Mouse (Mus musculus): ENCODE results near the gene Dag1. TPM values are rescaled to one million over a fixed set of nuclear protein-coding genes. Genes with fewer than 3 reads are reported as not detected.
A peak's percentile ranks its signal among the peaks of the same experiment; 100 is the strongest.
"Not testable (repeated sequence)": the region's sequence is repeated elsewhere in the genome, so short reads cannot be mapped to it uniquely, and the experiment has no call there.

The Dag1 gene
- 1 to 10 TPM; 2.1 to 3.3 TPM for polyA plus RNA-seq (2017; shearing (Covaris generic))

GRCm38 (mm10) chr9:108263690-108264190 lies at the start of gene Dag1:
TSS of gene Dag1 (minus strand) at chr9:108263958.
- ATAC-seq: peak; percentile 96

- ATAC-seq: no peak
Measured at GRCm38 (mm10) chr9:108308141-108308540, 44.4 kb upstream of the Dag1 start.

- ATAC-seq: no peak
Measured at GRCm38 (mm10) chr9:108307021-108307807, 43.5 kb upstream of the Dag1 start.

DNA sequence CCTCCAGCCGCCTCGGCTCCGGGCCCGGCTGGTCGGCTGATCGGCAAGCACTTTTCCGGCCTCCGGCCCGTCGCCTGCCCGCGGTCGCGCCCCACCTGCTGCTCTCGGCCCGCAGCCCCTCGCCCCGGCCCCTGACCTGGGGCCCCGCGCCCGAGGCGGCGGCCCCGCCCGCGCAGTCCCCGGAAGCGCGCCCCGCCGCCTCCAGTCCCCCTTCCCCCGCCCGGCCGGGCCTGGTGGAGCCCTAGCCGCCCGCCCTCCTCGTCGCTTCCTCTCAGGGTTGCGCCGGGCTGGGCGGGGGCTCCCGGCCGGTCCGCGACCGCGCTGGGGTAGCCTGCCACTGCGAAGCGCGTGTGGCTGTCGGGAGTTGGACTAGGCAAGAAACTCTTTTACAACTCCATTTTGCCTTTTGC lies 42.8 kb upstream of the Dag1 start:
- ATAC-seq: peak; percentile 53

DNA sequence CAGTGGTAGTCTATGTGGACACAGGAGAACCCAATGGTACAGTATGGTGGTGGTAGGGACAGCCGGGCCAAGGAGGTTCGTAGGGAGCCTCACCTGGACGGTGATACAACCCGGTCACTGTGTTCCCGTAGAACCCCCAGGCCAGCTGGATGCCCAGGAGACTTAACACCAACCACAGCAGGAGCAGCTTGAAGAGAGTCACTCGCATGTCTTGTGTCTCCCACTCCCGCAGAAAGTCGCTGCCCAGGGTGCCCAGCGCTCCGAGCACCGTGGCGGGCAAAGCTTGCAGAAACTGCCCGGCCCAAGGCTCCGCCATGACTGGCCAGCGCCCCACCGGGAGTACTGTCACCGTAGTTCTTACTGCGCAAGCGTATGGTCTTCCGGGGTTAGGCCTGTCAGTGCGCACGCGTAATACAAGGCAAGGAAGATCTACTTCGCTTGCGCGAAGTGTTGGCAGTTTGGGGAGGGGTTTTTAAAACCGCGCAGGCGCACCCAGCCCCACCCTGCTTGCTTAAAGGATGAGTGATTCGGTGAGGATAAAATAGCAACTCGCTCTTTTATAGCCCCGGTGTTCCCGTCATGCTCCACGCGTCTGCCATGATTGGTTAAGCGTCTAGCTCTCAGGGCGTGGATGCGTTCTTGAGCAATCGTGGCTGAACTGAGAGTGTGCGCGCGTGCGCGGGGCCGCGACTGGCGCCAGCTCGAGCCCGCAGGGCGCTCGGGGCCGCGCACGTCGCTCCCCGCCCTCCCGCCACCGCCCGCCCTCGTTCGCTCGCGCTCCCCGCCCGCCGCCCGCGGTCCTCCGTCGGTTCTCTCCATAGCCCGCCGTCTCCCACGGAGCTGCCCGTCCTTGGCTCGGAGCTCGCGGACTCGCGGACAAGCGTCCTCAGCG lies 42.1 kb upstream of the Dag1 start, which contains the start of the genes Rhoa and Tcta:
TSS of gene Rhoa (plus strand) at position 501 of the 892 bp plus-strand sequence.
TSS of gene Tcta (minus strand) at position 532 of the 892 bp plus-strand sequence.
- peak; percentile 95 for ATAC-seq

DNA sequence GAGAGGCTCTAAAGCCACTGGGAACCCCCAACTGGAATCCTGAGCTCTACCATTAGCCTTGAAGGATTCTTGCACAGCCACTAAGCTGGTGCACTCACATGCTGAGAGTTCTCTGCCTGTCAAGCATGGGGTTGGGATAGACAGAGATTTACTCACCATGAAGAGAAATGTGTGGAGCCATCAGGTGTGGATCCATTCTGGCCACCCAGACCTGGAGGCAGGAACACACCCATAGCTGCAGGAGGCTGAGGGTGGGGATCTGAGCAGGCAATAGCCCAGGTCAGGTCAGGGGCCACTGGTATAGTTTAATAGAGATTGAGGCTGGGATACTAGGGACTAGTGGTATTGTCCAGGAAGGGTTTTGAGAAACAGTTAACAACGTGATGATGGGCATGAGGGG lies 41.4 kb upstream of the Dag1 start:
- ATAC-seq: no peak

GRCm38 (mm10) chr9:108304716-108305115 lies 41.0 kb upstream of the Dag1 start:
- ATAC-seq: no peak

- ATAC-seq: no peak
Measured at GRCm38 (mm10) chr9:108301853-108302252, 38.1 kb upstream of the Dag1 start.

DNA sequence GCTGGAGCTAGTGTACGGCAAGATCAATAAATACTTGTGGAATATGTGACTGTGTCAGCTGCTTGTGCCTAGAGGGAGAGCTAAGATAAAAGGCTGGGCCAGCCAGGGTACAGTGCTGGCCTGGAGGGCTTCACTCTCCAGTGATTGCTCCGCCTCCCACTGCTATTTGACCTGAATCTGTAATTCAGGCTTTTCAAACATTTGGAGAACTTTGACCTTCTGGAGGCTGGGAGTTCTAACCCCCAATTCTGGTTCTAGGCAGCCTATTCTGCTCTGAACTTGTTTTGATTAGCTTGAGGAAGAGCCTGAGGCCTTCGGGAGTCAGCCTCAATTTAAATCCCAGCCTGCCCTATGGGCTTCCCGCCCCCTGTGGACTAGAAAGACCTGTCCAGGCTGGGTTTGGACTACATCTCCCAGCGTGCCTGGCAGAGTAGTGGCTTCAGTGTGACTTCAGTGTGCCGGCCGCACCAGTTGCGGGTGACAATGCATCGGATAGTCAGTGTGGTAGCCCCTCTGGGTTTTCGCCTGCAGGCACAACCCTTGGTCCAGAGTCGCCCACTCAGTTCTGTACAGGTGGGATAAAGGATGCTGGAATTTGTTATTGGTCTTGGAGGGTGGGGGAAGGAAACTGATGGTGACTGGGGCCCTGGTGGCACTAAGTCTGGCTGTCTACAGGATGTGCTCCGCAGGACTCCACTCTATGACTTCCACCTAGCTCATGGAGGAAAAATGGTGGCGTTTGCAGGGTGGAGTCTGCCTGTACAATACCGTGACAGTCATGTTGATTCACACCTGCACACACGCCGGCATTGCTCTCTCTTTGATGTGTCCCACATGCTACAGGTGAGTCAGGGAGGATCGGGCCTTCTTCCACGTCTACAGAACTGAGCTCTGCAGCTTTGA lies 32.9 kb upstream of the Dag1 start, which contains the start of gene Amt:
TSS of gene Amt (plus strand) at position 401 of the 903 bp plus-strand sequence.
- no peak for ATAC-seq

DNA sequence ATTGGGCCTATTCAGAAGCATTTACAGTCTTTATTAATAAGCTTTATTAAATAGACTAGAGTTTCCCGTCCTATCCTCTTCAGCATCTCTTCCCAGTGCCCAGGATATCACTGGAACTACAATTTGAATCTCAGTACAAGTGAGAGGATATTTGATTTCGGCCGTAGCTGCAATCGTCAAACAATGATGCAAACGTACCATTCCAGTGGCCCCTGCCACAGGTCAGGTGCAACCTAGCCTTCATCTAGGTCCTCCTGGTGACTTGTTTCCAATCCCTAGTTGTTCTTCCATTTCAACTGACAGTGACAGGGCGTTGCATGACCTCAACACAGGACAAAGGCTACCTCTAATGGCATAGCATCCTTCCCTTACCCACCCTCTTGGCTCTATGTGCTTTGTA lies 27.0 kb upstream of the Dag1 start:
- no peak for ATAC-seq

GRCm38 (mm10) chr9:108290016-108290750 lies 26.4 kb upstream of the Dag1 start, which contains the start of gene Nicn1:
TSS of gene Nicn1 (plus strand) at chr9:108290429.
- peak; percentile 100 for ATAC-seq

DNA sequence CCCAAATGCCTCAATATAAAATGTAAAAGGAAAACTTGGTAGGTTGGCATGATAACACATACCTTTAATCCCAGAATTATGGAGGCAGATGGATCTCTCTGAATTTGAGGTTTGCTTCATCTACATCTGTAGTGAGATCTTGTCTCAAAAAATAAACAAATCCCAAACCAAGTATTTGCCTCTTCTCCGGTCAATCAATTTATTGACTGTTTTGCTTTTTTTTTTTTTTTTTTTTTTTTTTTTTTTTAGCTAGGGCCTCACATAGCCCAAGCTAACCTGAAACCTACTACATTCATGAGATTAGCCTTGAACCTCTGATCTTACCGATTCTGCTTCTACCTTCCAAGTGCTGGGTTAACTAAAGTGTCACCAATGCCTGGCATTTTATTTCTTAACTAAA lies 25.6 kb upstream of the Dag1 start:
- no peak for ATAC-seq

GRCm38 (mm10) chr9:108287526-108288238 lies 23.9 kb upstream of the Dag1 start:
- not testable (repeated sequence) for ATAC-seq

DNA sequence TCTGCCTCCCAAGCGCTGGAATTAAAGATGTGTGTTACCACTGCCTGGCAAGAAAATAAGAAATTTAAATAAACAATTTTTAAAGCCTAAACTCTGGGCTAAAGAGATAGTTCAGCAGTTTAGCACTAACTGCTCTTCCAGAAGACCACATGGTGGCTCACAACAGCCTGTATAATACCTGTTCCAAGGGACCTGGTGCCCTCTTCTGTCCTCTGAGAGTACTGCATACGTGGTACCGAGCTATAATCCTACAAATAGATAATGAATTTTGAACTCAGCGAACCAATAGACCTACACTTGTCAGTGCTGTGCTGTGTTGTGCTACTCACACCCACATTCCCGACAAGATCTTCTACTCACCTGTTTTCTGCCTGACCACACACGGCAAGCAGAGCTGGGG lies 20.7 kb upstream of the Dag1 start:
- ATAC-seq: peak; percentile 88

DNA sequence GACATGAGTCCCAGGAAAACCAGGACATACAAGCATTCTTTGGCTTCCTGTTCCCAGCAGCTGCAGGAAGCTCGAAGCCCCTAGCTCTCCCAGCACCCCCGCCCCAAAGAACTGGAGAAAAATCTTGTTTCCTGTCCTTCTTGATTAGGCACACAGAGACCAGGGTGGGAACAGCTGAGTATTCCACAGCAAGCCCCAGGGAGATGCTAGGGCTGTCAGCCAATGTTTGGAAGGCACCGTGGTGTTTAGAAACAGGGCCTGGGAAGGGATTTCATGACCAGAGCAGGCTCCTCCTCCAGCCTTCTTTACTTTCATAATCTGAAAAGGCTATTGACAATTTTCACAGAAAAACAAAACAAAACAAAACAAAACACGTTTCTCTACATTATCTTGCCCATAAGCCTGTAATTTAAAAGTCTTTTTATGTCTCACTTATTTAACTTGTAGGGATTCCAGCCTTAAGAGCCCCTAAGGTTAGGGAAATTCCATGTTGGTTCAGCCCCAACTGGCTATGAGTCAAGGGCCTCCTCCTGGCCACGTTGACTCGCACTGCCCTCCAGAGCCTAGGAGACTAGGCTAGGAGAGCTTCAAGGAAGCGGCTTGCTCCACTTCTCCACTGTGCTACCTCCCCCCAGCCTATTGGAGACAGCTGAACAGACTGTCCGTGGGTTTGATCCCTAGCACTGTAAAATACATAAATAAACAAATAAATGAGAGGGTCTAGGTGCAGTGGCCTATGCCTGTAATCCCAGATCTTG lies 16.5 kb upstream of the Dag1 start:
- no peak for ATAC-seq

DNA sequence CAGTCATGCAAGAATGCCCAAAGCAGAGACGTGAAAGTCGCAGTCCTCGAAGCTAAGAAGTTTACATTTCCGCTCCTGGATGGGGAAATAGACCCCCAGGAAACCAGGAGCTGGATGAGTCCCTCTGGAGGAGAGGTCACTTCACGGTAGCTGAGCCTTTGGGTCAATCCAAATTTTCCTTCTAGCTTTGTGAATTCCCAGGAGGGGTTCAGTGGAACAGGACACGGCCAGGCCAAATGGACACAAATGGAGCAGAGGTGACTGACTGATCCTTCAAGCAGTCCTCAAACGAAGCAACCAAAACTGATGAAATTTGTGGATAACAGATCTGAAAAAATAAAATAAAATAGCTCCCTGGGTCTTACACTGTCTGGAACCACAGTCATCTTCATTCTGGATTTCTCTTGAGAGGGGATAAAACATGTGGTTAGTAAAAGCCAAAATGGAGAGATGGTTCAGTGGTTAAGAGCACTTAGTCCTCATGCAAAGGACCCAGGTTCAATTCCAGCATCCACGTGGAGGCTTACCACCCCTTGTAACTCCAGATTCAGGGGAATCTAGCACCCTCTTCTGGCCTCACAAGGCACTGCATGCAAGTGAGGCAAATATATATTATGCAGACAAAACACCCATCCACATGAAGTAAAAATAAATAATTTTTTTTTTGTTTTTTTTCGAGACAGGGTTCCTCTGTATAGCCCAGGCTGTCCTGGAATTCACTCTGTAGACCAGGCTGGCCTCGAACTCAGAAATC lies 15.1 kb upstream of the Dag1 start:
- peak; percentile 23 for ATAC-seq

DNA sequence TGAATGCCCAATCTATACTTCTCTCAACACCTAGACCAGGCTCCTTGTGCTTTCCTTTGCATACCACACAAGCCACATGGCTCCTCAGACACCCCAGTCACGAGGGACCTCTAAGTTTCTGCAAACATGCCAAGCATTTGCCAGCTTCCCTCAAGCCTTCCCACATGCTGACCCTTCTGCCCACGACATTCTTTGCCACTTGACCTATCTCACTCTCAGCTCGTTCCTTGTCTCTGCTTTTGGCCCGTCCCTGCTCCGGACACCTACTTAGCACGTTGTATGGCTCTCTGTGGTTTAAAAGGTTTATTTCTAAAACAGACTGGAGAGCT lies 11.5 kb upstream of the Dag1 start:
- ATAC-seq: no peak

DNA sequence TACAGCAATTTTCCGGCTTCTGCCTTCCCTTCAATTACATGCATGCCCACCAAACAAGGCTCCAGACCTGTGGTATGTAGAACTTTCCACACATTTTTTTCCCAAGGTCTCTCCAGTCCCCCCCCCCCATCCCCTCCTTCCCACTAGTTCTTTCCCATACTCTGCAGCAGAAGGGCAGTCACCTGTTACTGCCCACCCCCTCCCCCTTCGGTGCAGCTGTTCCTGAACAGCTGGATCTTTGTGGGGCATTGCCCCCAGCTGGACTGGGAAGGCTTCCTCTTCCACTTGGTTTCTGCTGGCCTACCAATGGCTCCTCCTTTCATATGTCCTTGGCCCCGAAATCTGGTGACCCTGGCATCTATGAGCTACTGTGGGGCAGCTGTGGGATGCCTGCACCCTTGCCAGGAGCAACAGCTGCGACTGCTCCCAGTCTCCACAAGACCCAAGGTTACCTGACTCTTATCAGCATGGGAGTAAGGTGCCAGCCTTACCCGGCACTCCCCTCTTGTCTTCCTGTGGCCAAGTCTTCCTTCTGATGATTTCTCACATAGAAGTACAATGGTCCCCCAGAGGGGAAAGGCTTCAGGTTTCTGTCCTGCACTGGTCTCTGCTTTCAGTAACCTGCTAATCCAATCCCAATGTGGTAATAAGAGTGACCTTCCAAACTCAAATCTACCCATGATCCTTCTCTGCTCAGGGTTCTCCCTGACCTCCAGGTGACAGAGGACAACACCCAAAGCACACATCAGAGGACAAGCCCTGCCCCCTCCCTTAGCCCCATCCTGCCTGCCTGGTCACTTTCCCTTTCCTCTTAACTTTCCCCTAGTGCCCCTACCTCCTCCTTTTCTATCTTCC lies 10.9 kb upstream of the Dag1 start:
- ATAC-seq: no peak

Data from activated CD4-positive, CD25-positive, alpha-beta regulatory T cell, adult 4 months (primary cell).